Mouse (Mus musculus) kidney, adult 8-10 months (tissue): ENCODE measurements at regions not wholly inside any gene's neighbourhood (a gene's known extent, or its start where the extent isn't known, plus 50 kb on each side); places are given as distances from the start of the nearest gene placed in this dataset.
"Not testable (repeated sequence)": the region's sequence is repeated elsewhere in the genome, so short reads cannot be mapped to it uniquely, and the experiment has no call there.

Experiments used
- DNase-seq, 2 experiments: peaks; one replicate each; pipeline ENCODE4 v3.0.0; 2022

- no peak for DNase-seq
Measured at GRCm38 (mm10) chr16:79312702-79313101, 221.8 kb upstream of the Tmprss15 start.

GRCm38 (mm10) chr16:79308541-79308940 lies 217.6 kb upstream of the Tmprss15 start:
- no peak for DNase-seq

- DNase-seq = not testable (repeated sequence)
Measured at GRCm38 (mm10) chr16:79296621-79297020, 205.7 kb upstream of the Tmprss15 start.

- no peak for DNase-seq
Measured at GRCm38 (mm10) chr16:79279006-79279405, 188.1 kb upstream of the Tmprss15 start.

GRCm38 (mm10) chr16:79256525-79256924 lies 165.6 kb upstream of the Tmprss15 start:
- no peak for DNase-seq

- DNase-seq = no peak
Measured at GRCm38 (mm10) chr16:79256084-79256483, 165.2 kb upstream of the Tmprss15 start.

GRCm38 (mm10) chr16:79240857-79241491 lies 150.1 kb upstream of the Tmprss15 start:
- no peak for DNase-seq

GRCm38 (mm10) chr16:79240191-79240590 lies 149.3 kb upstream of the Tmprss15 start:
- DNase-seq = no peak

GRCm38 (mm10) chr16:79191196-79191595 lies 100.3 kb upstream of the Tmprss15 start:
- DNase-seq = peak; percentile 1 to 11

GRCm38 (mm10) chr16:79186471-79186870 lies 95.6 kb upstream of the Tmprss15 start:
- no peak for DNase-seq

- DNase-seq = no peak
Measured at GRCm38 (mm10) chr16:79182474-79182873, 91.6 kb upstream of the Tmprss15 start.

GRCm38 (mm10) chr16:79177299-79177999 lies 86.6 kb upstream of the Tmprss15 start:
- DNase-seq = no peak

GRCm38 (mm10) chr16:79176832-79177243 lies 85.9 kb upstream of the Tmprss15 start:
- DNase-seq = no peak

GRCm38 (mm10) chr16:79168193-79168592 lies 77.3 kb upstream of the Tmprss15 start:
- peak; percentile 0 to 41 for DNase-seq

GRCm38 (mm10) chr16:79142813-79143212 lies 51.9 kb upstream of the Tmprss15 start:
- no peak for DNase-seq
